Mouse (Mus musculus): ENCODE data around the gene Reln. TPM values are rescaled to one million over a fixed set of nuclear protein-coding genes. Genes with fewer than 3 reads are reported as not detected.

Gene Reln
- total and polyA plus RNA-seq, 2 experiments, result 40.5 to 78.3 TPM

GRCm38 (mm10) chr5:22330802-22331201 is 13.7 kb downstream of the Reln start:
- Histone ChIP-seq H3K79me2 (ENCODE audit: control insufficient read depth, insufficient read depth, low read length) (no peaks in the 10 kb centered on the region), H3K9ac (ENCODE audit: low read depth, low read length) (no peak overlapping the region), H3K27me3 (ENCODE audit: control insufficient read depth, insufficient read depth, low read length) (no peaks in the 10 kb centered on the region), H3K36me3 (ENCODE audit: control insufficient read depth, insufficient read depth, low read length) (no peaks in the 10 kb centered on the region), H3K4me3 (ENCODE audit: insufficient read depth, low read depth, low read length) (no peak overlapping the region), H3K4me1 (ENCODE audit: control insufficient read depth, insufficient read depth, low read length) (no peaks in the 10 kb centered on the region), H3K27ac (replicated peaks; ENCODE audit: insufficient read depth, low read depth, low read length) (no peak overlapping the region)
- TF ChIP-seq CTCF (IDR thresholded peaks at IDR 0.05; ENCODE audit: low read depth, low read length) (no peak), POLR2A (IDR thresholded peaks at IDR 0.05; ENCODE audit: extremely low read depth, insufficient read depth, low read length) (no peak)
- peak; percentile 9 for DNase-seq (ENCODE audit: extremely low read depth, low read depth, low spot score)
- WGBS, result 73% methylated on average over 5 of the region's 5 CpGs

- no peak for DNase-seq (ENCODE audit: extremely low read depth, low read depth, low spot score)
- Histone ChIP-seq H3K36me3 (ENCODE audit: control insufficient read depth, insufficient read depth, low read length) (no peaks in the 10 kb centered on the region), H3K27ac (replicated peaks; ENCODE audit: insufficient read depth, low read depth, low read length) (no peak overlapping the region), H3K4me3 (ENCODE audit: insufficient read depth, low read depth, low read length) (no peak overlapping the region), H3K79me2 (ENCODE audit: control insufficient read depth, insufficient read depth, low read length) (no peaks in the 10 kb centered on the region), H3K9ac (ENCODE audit: low read depth, low read length) (no peak overlapping the region), H3K4me1 (ENCODE audit: control insufficient read depth, insufficient read depth, low read length) (no peaks in the 10 kb centered on the region), H3K27me3 (ENCODE audit: control insufficient read depth, insufficient read depth, low read length) (no peaks in the 10 kb centered on the region)
- no peak for TF ChIP-seq CTCF (IDR thresholded peaks at IDR 0.05; ENCODE audit: low read depth, low read length)
- 75% methylated on average over 8 of the region's 8 CpGs for WGBS
These were observed 15.8 kb downstream of the Reln start for GRCm38 (mm10) chr5:22328431-22329359.

GRCm38 (mm10) chr5:22327170-22327569 is 17.3 kb downstream of the Reln start:
- DNase-seq (ENCODE audit: extremely low read depth, low read depth, low spot score), result peak; percentile 9
- H3K4me1 ChIP-seq (ENCODE audit: control insufficient read depth, insufficient read depth, low read length), result no peaks in the 10 kb centered on the region
- no peaks in the 10 kb centered on the region for H3K79me2 ChIP-seq (ENCODE audit: control insufficient read depth, insufficient read depth, low read length)
- H3K4me3 ChIP-seq (ENCODE audit: insufficient read depth, low read depth, low read length), result no peak overlapping the region
- H3K9ac ChIP-seq (ENCODE audit: low read depth, low read length), result no peak overlapping the region
- 85% methylated on average over 3 of the region's 3 CpGs for WGBS
- TF ChIP-seq POLR2A (IDR thresholded peaks at IDR 0.05; ENCODE audit: extremely low read depth, insufficient read depth, low read length) (no peak), CTCF (IDR thresholded peaks at IDR 0.05; ENCODE audit: low read depth, low read length) (peak; percentile 51; the same call in 1 of the 2 replicates)
- H3K27me3 ChIP-seq (ENCODE audit: control insufficient read depth, insufficient read depth, low read length), result no peaks in the 10 kb centered on the region
- H3K27ac ChIP-seq (replicated peaks; ENCODE audit: insufficient read depth, low read depth, low read length), result no peak overlapping the region
- H3K36me3 ChIP-seq (ENCODE audit: control insufficient read depth, insufficient read depth, low read length), result no peaks in the 10 kb centered on the region

GRCm38 (mm10) chr5:22323801-22324200 is 20.7 kb downstream of the Reln start:
- TF ChIP-seq POLR2A (IDR thresholded peaks at IDR 0.05; ENCODE audit: extremely low read depth, insufficient read depth, low read length) (no peak), CTCF (IDR thresholded peaks at IDR 0.05; ENCODE audit: low read depth, low read length) (no peak)
- H3K27me3 ChIP-seq (ENCODE audit: control insufficient read depth, insufficient read depth, low read length), result no peaks in the 10 kb centered on the region
- no peak overlapping the region for H3K4me3 ChIP-seq (ENCODE audit: insufficient read depth, low read depth, low read length)
- no peak overlapping the region for H3K9ac ChIP-seq (ENCODE audit: low read depth, low read length)
- no peak for DNase-seq (ENCODE audit: extremely low read depth, low read depth, low spot score)
- H3K36me3 ChIP-seq (ENCODE audit: control insufficient read depth, insufficient read depth, low read length), result no peaks in the 10 kb centered on the region
- H3K27ac ChIP-seq (replicated peaks; ENCODE audit: insufficient read depth, low read depth, low read length), result no peak overlapping the region
- H3K79me2 ChIP-seq (ENCODE audit: control insufficient read depth, insufficient read depth, low read length), result no peaks in the 10 kb centered on the region
- H3K4me1 ChIP-seq (ENCODE audit: control insufficient read depth, insufficient read depth, low read length), result no peaks in the 10 kb centered on the region
- 90% methylated on average over 1 of the region's 1 CpGs for WGBS

- no peak overlapping the region for H3K4me3 ChIP-seq (ENCODE audit: insufficient read depth, low read depth, low read length)
- no peak overlapping the region for H3K9ac ChIP-seq (ENCODE audit: low read depth, low read length)
- DNase-seq (ENCODE audit: extremely low read depth, low read depth, low spot score), result no peak
- H3K27me3 ChIP-seq (ENCODE audit: control insufficient read depth, insufficient read depth, low read length), result no peaks in the 10 kb centered on the region
- no peaks in the 10 kb centered on the region for H3K4me1 ChIP-seq (ENCODE audit: control insufficient read depth, insufficient read depth, low read length)
- TF ChIP-seq POLR2A (IDR thresholded peaks at IDR 0.05; ENCODE audit: extremely low read depth, insufficient read depth, low read length) (no peak), CTCF (IDR thresholded peaks at IDR 0.05; ENCODE audit: low read depth, low read length) (no peak)
- no peaks in the 10 kb centered on the region for H3K36me3 ChIP-seq (ENCODE audit: control insufficient read depth, insufficient read depth, low read length)
- WGBS, result 85% methylated on average over 1 of the region's 1 CpGs
- H3K79me2 ChIP-seq (ENCODE audit: control insufficient read depth, insufficient read depth, low read length), result no peaks in the 10 kb centered on the region
- no peak overlapping the region for H3K27ac ChIP-seq (replicated peaks; ENCODE audit: insufficient read depth, low read depth, low read length)
These were observed 26.7 kb downstream of the Reln start for GRCm38 (mm10) chr5:22317807-22318206.

GRCm38 (mm10) chr5:22316471-22316870 is 28.0 kb downstream of the Reln start:
- Histone ChIP-seq H3K9ac (ENCODE audit: low read depth, low read length) (no peak overlapping the region), H3K4me3 (ENCODE audit: insufficient read depth, low read depth, low read length) (no peak overlapping the region), H3K36me3 (ENCODE audit: control insufficient read depth, insufficient read depth, low read length) (no peaks in the 10 kb centered on the region), H3K27me3 (ENCODE audit: control insufficient read depth, insufficient read depth, low read length) (no peaks in the 10 kb centered on the region), H3K27ac (replicated peaks; ENCODE audit: insufficient read depth, low read depth, low read length) (no peak overlapping the region), H3K79me2 (ENCODE audit: control insufficient read depth, insufficient read depth, low read length) (no peaks in the 10 kb centered on the region), H3K4me1 (ENCODE audit: control insufficient read depth, insufficient read depth, low read length) (no peaks in the 10 kb centered on the region)
- WGBS, result 94% methylated on average over 7 of the region's 7 CpGs
- DNase-seq (ENCODE audit: extremely low read depth, low read depth, low spot score), result no peak
- no peak for TF ChIP-seq CTCF (IDR thresholded peaks at IDR 0.05; ENCODE audit: low read depth, low read length)
- TF ChIP-seq POLR2A (IDR thresholded peaks at IDR 0.05; ENCODE audit: extremely low read depth, insufficient read depth, low read length), result no peak

Measured in liver, adult 2 months (tissue).